Mouse (Mus musculus) R1 (cell line): ENCODE data around the gene Gm826.

ENCODE experiments used
- DNase-seq: peaks from one replicate; pipeline ENCODE4 v3.0.0-alpha.2; 2018; ENCODE audit warnings: low read depth, low spot score

The Gm826 gene

DNA sequence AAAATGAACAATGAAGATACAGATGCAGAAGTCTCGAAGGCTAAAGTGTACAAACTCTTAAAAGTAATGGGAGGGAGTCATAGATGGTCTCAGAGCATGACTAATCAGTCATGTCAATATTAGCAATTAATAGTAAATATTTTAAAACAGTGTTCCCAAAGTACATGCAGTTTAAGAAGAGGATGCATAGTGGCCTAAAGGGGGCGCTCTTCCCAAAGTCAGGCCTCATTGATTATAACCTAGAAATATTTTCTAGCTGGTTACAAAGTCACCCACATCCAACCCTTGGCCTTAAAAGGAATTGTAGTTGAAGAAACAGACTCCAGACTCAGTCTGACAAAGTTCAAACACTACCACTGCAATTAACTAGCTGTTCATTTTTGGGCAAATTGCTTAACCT, 20.4 kb upstream of the Gm826 start:
- DNase-seq, result no peak

DNA sequence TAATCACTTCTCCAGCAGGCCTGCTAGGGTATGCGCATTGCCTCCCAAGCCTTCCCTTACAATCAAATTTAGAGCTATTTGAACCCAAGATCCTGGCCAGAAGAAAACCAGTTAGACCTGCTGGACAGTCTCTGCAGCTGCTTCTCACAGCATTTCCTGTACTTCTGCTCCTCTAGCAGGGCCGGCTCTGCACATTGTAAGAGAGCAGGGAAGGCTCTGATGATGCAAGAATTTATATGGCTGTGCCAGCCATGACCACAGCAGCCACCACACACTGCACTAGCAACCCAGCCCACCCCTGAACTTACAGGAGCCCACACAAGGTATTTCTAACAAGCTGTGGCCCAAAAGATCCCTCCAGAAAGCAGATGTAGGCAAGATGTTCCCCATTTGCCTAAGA, 19.6 kb upstream of the Gm826 start:
- no peak for DNase-seq

DNA sequence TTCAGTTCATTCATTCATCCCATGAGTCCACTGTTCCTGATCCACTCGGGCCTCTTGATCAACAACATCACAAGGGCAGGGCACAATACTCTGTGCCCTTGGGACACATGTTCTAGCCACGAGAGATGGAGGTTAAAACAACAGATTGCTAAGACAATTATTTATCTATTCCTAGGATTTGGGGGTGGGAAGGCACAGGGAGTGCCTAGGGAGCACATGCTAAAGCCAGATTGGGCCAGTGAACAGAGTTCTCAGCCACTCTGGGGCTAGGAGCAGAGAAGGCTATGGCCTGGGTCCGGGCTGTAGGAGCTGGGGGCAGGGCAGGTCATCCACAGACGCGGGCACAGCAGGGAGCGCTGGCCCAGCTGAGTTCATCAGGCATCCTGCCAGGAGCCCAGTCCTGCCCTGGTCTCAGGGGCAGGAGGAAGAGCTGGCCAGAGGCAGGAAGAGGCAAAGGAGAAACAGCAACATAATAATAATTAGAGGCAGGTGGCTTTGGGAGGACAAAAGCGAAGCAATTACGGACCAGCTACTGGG, 17.1 kb upstream of the Gm826 start:
- DNase-seq, result no peak

DNA sequence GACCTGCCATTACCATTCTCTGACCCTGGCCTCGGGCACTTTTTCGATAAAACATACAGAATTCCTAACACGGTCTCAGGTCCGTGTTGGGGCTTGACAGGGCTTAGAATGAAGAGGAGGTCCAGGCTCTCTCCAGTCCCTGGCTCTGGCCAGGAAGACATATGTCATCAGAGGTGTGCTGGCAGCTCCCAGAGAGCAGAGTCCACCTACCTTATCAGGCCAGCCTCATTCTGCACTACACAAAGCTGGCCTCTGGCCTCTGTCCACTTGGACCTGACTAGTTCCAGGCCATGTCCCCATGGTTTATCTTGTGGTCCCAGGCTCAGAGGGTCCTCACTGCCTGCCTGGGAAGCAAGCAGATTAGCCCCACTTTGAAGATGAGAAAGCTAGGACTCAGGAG, 15.6 kb upstream of the Gm826 start:
- DNase-seq, result no peak

DNA sequence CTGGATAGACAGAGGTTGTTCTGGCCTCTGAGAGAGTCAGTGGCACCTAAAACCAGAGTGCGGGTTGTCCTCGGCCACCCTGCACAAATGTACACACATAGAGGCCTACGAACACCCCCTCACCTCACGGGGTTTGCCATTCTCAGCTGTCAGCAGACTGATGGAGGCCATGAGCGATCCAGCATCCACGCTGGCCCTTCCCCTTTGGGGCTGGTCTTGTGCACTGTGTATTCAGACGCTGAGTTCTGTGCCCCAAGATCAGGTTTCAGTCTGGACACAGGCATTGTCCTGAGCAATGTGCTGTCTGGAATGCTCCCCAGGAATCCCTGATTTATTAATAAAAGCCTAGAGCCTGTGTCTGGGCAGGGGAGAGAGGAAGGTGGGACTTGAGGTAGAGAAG, 14.8 kb upstream of the Gm826 start:
- DNase-seq, result no peak

- no peak for DNase-seq
These were observed 14.2 kb upstream of the Gm826 start for GRCm38 (mm10) chr2:160348072-160348604.

DNA sequence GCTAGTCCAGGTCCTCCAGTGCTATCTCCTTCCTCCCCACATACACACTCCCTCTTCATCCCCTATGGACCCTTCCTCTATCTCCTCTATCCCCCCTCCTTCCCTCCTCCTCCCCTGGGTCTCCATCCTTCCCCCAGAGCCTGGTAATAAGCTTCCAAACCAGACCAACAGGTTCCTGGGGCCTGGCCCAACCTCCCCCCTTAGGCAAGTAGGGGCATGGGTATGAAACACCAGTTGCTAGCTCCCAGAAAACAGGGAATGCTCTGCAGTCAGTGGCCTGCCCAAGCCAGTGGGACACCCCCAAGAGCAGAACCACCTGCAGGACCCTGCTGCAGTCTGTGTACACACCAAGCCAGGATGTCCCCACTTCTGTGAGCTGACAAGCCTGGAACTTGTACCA, 11.7 kb upstream of the Gm826 start:
- DNase-seq, result no peak

DNA sequence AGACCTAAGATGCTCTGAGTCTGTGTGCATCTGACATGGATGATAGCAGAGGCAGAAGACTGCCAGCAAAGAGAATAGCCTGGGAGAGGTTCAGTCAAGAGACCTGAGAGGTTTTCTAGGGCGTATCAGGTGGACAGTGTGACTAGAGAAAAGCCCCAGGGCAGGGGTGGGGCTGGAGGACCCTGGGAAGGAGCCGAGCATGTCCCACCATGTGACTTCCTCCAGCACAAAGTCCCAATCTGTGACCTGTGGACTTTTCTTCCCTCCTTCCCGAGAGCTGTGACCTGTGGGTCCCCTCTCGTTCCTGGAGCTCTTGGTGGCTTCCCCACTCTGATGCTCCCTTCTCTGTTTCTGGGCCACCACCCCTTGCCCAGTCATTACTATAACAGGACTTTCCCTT, 6.2 kb upstream of the Gm826 start:
- no peak for DNase-seq

DNA sequence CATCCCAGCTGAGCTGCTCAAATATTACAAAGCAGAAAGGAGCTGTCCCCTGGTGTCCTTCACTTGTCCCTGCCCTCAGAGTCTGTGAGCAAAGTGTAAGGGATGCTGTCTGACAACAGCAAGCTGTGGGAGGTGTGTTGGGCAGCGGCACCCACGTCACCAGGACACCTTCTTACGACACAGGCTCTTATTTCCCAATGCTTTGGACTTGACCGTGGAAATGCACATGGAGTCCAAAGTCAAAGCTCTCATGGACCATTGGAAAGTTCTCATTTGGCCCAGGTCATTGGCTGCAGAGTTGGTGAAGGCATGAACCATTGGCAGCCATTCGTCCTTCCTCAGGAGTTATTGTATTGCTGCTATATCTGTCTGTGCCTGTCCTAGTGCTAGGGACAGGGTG, 5.6 kb upstream of the Gm826 start:
- no peak for DNase-seq

- no peak for DNase-seq
These were observed 2.1 kb upstream of the Gm826 start for GRCm38 (mm10) chr2:160336053-160336452.

DNA sequence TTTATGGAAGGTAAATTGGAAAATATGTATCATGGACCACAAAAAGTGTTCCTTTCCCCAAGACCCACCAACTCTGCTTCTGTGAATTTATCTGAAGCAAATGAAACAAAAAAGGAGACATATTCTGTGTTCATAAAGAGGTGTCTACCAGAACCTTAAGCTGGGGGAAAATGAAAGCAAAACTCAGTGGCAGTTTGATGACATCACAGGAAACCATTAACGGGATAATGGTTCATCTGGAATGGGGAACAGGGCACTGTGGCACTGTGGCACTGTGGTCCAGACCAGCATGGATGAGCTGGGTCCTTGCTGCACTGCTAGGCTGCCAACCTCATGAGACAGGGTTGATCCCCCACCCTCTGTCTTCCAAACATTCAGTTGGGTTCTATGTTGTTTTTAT, 1.1 kb upstream of the Gm826 start:
- DNase-seq, result no peak

- DNase-seq, result no peak
These were observed 1.2 kb downstream of the Gm826 start for GRCm38 (mm10) chr2:160332516-160333325.

GRCm38 (mm10) chr2:160328886-160329285, 5.1 kb downstream of the Gm826 start:
- no peak for DNase-seq

DNA sequence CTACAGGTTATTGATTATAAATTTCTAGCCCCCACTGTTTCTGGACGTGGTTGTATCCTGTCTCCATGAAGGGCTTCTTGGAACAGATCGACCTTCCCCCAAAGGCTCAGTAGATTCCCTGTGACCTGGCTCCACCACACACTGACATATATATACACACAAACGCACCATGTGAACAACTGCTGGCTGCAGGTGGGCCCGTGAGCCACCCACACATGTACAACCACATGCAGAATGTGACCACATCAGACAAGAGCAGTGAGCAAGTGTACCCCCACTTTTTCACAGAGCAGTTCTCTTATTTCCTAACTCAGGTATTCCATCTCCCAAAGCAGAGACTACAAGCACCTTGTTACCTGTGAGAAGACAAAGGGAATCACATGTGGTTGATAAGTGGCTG, 6.2 kb downstream of the Gm826 start:
- no peak for DNase-seq

- DNase-seq, result no peak
These were observed 6.8 kb downstream of the Gm826 start for GRCm38 (mm10) chr2:160327167-160327566.

DNA sequence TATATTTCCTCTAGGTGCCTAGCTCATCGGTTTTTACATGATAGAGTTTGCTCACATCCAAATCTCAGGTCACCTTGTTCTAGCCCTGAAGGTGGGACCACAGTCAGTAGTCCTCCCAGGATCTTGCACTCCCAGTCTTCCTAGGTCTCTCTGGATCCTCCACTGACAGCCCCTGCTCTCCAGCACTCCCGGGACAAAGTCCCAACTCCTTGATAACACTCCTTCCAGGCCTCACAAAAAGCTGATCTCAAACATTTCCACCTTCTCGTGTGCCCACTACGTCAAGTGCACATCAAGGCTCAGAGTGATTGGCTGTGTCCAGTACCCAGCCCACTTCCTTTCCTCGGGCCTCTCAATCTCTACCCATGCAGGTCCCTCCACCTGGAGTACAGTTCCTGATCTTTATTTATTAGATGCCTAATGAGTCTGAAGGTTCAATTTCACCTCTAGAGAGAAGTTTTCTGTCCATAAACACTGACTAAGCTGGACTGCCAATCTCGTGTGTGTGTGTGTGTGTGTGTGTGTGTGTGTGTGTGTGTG, 8.8 kb downstream of the Gm826 start:
- DNase-seq, result no peak

DNA sequence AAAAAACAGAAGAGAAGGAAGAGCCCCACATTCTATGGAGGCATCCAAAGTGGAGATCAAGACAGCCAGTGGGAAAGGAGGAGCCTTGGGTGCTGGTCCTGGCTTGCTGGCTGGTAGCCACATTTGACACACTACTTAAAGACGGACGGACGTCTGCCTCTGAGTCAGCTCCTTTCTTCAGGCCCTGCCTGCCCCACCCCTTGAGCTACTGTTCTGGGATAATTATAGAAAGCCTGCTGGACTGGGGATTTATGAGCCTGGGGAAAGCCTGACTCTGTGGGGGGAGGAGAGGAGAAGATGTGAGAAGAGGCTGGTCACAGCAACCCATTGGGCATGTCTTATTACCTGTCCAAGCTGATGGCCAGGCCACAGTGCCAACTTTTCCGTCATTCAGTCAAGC, 12.1 kb downstream of the Gm826 start:
- no peak for DNase-seq

GRCm38 (mm10) chr2:160318255-160318654, 15.7 kb downstream of the Gm826 start:
- no peak for DNase-seq

DNA sequence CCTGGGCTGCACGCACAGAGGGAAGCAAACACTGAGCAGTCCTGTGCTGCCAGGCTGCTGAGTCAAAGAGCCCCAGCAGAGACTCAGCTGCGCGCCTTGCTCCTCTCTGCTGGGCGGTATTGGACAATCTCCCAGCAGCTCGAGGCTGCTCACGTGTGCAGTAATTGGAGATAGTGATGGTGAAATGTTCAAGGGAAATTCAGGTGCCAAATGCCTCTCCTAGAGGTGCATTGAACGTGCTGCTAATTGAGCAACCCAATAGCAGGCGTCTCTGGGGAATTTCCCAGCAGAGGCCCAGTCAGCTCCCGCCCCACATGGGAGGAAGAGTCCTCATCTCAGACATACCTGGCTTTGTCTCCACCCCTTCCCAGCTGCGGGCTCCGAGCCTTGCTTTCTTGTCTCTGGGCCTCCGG, 20.4 kb downstream of the Gm826 start:
- peak; percentile 2 for DNase-seq

- DNase-seq, result no peak
These were observed 28.9 kb downstream of the Gm826 start for GRCm38 (mm10) chr2:160305070-160305469.

DNA sequence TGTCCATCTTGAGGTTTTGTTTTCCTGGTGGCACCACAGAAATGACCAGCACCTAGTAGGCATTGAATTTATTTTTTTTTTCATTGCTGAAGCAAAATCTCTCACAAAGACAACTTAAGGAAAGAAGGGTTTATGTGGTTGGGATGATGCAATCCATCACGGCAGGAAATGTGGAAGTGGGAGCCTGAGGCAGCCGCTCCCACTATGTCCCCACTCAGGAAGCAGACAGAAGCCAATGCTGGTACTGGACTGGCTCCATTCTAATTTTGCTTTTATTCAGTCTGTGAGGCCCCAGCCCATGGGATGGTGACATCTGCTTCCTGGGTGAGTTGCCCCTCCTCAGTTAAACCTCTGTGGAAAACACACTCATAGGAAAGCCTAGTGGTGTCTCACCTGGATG, 30.0 kb downstream of the Gm826 start:
- DNase-seq, result no peak

DNA sequence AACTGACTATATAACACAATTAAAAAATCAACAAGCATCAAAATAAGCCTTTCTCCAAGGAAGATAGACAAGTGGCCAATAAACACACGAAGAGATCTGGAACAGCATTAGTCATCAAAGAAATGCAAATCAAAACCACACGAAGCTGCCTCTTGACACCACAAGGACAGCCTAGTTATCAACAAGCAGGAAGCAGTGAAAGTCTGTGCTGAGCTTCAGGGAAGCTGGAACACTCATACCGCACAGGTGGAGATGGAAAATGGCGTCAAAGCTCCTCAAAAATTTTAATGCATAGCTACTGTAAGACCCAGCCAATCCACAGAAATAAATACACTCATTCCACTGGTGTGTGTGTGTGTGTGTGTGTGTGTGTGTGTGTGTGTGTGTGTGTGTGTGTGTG, 31.9 kb downstream of the Gm826 start:
- no peak for DNase-seq

GRCm38 (mm10) chr2:160298586-160298985, 35.4 kb downstream of the Gm826 start:
- DNase-seq, result no peak
